Mouse (Mus musculus) liver, postnatal 0 days (tissue): ENCODE measurements around the gene Kif26b. TPM values are rescaled to one million over a fixed set of nuclear protein-coding genes. Genes with fewer than 3 reads are reported as not detected.
A peak's percentile ranks its signal among the peaks of the same experiment; 100 is the strongest.

ENCODE experiments used
- ATAC-seq: fragments of 200-750 bp; cut with Nextera tagmentation; 2 replicates; pipeline ENCODE4 v1.8.0; 2017; ENCODE audit warnings: mild to moderate bottlenecking, moderate library complexity
- DNase-seq: peaks from one replicate; pipeline ENCODE4 v3.0.0-alpha.2; 2016
- H3K27ac ChIP-seq: fragments of 300-500 bp; sonication (generic); 2 replicates; pipeline ENCODE4 v1.5.1; 2014; ENCODE audit warnings: antibody characterized with exemption, moderate library complexity, mild to moderate bottlenecking, low read depth
- H3K27me3 ChIP-seq: fragments of 300-500 bp; sonication (generic); 2 replicates; pipeline ENCODE4 v1.6.1; 2014; ENCODE audit warnings: low read length, control low read depth, mixed read lengths; ENCODE audit not compliant: insufficient read depth
- H3K36me3 ChIP-seq: fragments of 300-500 bp; sonication (generic); replicated peaks from 2 replicates; pipeline ENCODE4 v1.6.1; 2014; ENCODE audit warnings: mild to moderate bottlenecking, control low read depth, low read length, moderate library complexity, mixed read lengths; ENCODE audit not compliant: insufficient read depth
- H3K4me1 ChIP-seq: fragments of 300-500 bp; sonication (generic); 2 replicates; pipeline ENCODE4 v1.6.1; 2014; ENCODE audit warnings: antibody characterized with exemption, mild to moderate bottlenecking, control low read depth; ENCODE audit not compliant: insufficient read depth
- H3K4me2 ChIP-seq: fragments of 300-500 bp; sonication (generic); 2 replicates; pipeline ENCODE4 v1.6.1; 2014; ENCODE audit warnings: low read depth, mild to moderate bottlenecking, low read length, moderate library complexity, mixed read lengths
- H3K4me3 ChIP-seq: fragments of 300-500 bp; sonication (generic); 2 replicates; pipeline ENCODE4 v1.5.1; 2014; ENCODE audit warnings: low read depth, low read length
- H3K9ac ChIP-seq: fragments of 300-500 bp; sonication (generic); replicated peaks from 2 replicates; pipeline ENCODE4 v1.6.1; 2014; ENCODE audit warnings: mild to moderate bottlenecking, moderate library complexity
- H3K9me3 ChIP-seq: fragments of 300-500 bp; sonication (generic); 2 replicates; pipeline ENCODE4 v1.6.1; 2016; ENCODE audit warnings: mild to moderate bottlenecking, control low read depth, low read length, mixed read lengths
- CTCF ChIP-seq: sonication (generic); IDR thresholded peaks from 2 replicates; pipeline ENCODE4 v1.5.1; 2016; ENCODE audit warnings: antibody characterized with exemption, low read depth
- EP300 ChIP-seq: IDR thresholded peaks from 2 replicates; pipeline ENCODE4 v1.6.1; 2016; ENCODE audit warnings: antibody characterized with exemption, low read depth, mild to moderate bottlenecking
- WGBS: fragments of 180-500 bp; shearing (Covaris S2); extraction: QIAGEN DNeasy Blood & Tissue Kit; methylation state at CpG from one replicate; pipeline ENCODE4 v1.1.7; 2014; ENCODE audit not compliant: insufficient replicate concordance; 5-methylcytosine and 5-hydroxymethylcytosine counted together
- polyA plus RNA-seq: library from polyadenylated mRNA; unstranded; fragments of >200 nt; fragmentation: Nextera tagmentation; extraction: Ambion mirVana; gene quantifications from 2 replicates; pipeline ENCODE4 v1.2.1, GENCODE M21; 2015

The Kif26b gene
- polyA plus RNA-seq, 1 experiment from 2014 or later, result 0.02 TPM

- no peak overlapping the region for H3K4me3 ChIP-seq
- 66% methylated on average over 7 of the region's 7 CpGs for WGBS
- no peak overlapping the region for H3K9ac ChIP-seq
- H3K4me1 ChIP-seq, result no peaks in the 10 kb centered on the region
- no peak for TF ChIP-seq EP300
- TF ChIP-seq CTCF, result no peak
- no peak for ATAC-seq
- DNase-seq, result no peak
- no peaks in the 10 kb centered on the region for H3K9me3 ChIP-seq
- no peak overlapping the region for H3K4me2 ChIP-seq
- no peaks in the 10 kb centered on the region for H3K36me3 ChIP-seq
- H3K27me3 ChIP-seq, result no peaks in the 10 kb centered on the region
- no peak overlapping the region for H3K27ac ChIP-seq
Observed at GRCm38 (mm10) chr1:178666524-178666923, 137.6 kb downstream of the Kif26b start.

- 64% methylated on average over 7 of the region's 7 CpGs for WGBS
- no peak for ATAC-seq
- Histone ChIP-seq H3K27me3 (no peaks in the 10 kb centered on the region), H3K4me2 (no peak overlapping the region), H3K4me3 (no peak overlapping the region), H3K27ac (no peak overlapping the region), H3K4me1 (no peaks in the 10 kb centered on the region), H3K36me3 (no peaks in the 10 kb centered on the region), H3K9me3 (no peaks in the 10 kb centered on the region), H3K9ac (no peak overlapping the region)
- TF ChIP-seq CTCF (no peak), EP300 (no peak)
- no peak for DNase-seq
Observed at GRCm38 (mm10) chr1:178667808-178668207, 138.9 kb downstream of the Kif26b start.

GRCm38 (mm10) chr1:178668907-178669306 is 140.0 kb downstream of the Kif26b start:
- WGBS, result 81% methylated on average over 4 of the region's 4 CpGs
- Histone ChIP-seq H3K27ac (no peak overlapping the region), H3K4me2 (no peak overlapping the region), H3K9me3 (no peaks in the 10 kb centered on the region), H3K36me3 (no peaks in the 10 kb centered on the region), H3K4me1 (no peaks in the 10 kb centered on the region), H3K9ac (no peak overlapping the region), H3K27me3 (no peaks in the 10 kb centered on the region), H3K4me3 (no peak overlapping the region)
- TF ChIP-seq EP300 (no peak), CTCF (no peak)
- ATAC-seq (no peak), DNase-seq (no peak)

- no peaks in the 10 kb centered on the region for H3K4me1 ChIP-seq
- H3K27me3 ChIP-seq, result no peaks in the 10 kb centered on the region
- no peaks in the 10 kb centered on the region for H3K36me3 ChIP-seq
- DNase-seq (no peak), ATAC-seq (no peak)
- H3K4me2 ChIP-seq, result no peak overlapping the region
- no peak overlapping the region for H3K9ac ChIP-seq
- no peak overlapping the region for H3K27ac ChIP-seq
- H3K9me3 ChIP-seq, result no peaks in the 10 kb centered on the region
- TF ChIP-seq EP300, result no peak
- no peak for TF ChIP-seq CTCF
- H3K4me3 ChIP-seq, result no peak overlapping the region
- 63% methylated on average over 7 of the region's 7 CpGs for WGBS
Observed at GRCm38 (mm10) chr1:178673051-178673450, 144.1 kb downstream of the Kif26b start.

GRCm38 (mm10) chr1:178673506-178673905 is 144.6 kb downstream of the Kif26b start:
- H3K4me1 ChIP-seq, result no peaks in the 10 kb centered on the region
- no peak overlapping the region for H3K27ac ChIP-seq
- DNase-seq (no peak), ATAC-seq (no peak)
- H3K4me2 ChIP-seq, result no peak overlapping the region
- H3K9ac ChIP-seq, result no peak overlapping the region
- no peaks in the 10 kb centered on the region for H3K36me3 ChIP-seq
- H3K9me3 ChIP-seq, result no peaks in the 10 kb centered on the region
- no peaks in the 10 kb centered on the region for H3K27me3 ChIP-seq
- H3K4me3 ChIP-seq, result no peak overlapping the region
- TF ChIP-seq EP300, result no peak
- TF ChIP-seq CTCF, result no peak
- 62% methylated on average over 2 of the region's 2 CpGs for WGBS

- H3K4me1 ChIP-seq, result no peaks in the 10 kb centered on the region
- no peak overlapping the region for H3K9ac ChIP-seq
- H3K27ac ChIP-seq, result no peak overlapping the region
- TF ChIP-seq EP300 (no peak), CTCF (no peak)
- H3K4me3 ChIP-seq, result no peak overlapping the region
- H3K9me3 ChIP-seq, result no peaks in the 10 kb centered on the region
- ATAC-seq (peak; percentile 36; the same call in 1 of the 2 replicates), DNase-seq (no peak)
- H3K36me3 ChIP-seq, result no peaks in the 10 kb centered on the region
- no peaks in the 10 kb centered on the region for H3K27me3 ChIP-seq
- 56% methylated on average over 3 of the region's 3 CpGs for WGBS
- no peak overlapping the region for H3K4me2 ChIP-seq
Observed at GRCm38 (mm10) chr1:178675542-178676252, 146.8 kb downstream of the Kif26b start.

- Histone ChIP-seq H3K27me3 (no peaks in the 10 kb centered on the region), H3K9ac (no peak overlapping the region), H3K4me2 (no peak overlapping the region), H3K4me3 (no peak overlapping the region), H3K9me3 (no peaks in the 10 kb centered on the region), H3K36me3 (no peaks in the 10 kb centered on the region), H3K27ac (no peak overlapping the region), H3K4me1 (no peaks in the 10 kb centered on the region)
- TF ChIP-seq CTCF, result no peak
- no peak for TF ChIP-seq EP300
- 77% methylated on average over 12 of the region's 12 CpGs for WGBS
- DNase-seq, result no peak
- ATAC-seq, result no peak
Observed at GRCm38 (mm10) chr1:178677160-178677559, 148.2 kb downstream of the Kif26b start.
